Mouse (Mus musculus): ENCODE measurements at regions not wholly inside any gene's neighbourhood (a gene's known extent, or its start where the extent isn't known, plus 50 kb on each side); places are given as distances from the start of the nearest gene placed in this dataset.
A peak's percentile ranks its signal among the peaks of the same experiment; 100 is the strongest.

DNA sequence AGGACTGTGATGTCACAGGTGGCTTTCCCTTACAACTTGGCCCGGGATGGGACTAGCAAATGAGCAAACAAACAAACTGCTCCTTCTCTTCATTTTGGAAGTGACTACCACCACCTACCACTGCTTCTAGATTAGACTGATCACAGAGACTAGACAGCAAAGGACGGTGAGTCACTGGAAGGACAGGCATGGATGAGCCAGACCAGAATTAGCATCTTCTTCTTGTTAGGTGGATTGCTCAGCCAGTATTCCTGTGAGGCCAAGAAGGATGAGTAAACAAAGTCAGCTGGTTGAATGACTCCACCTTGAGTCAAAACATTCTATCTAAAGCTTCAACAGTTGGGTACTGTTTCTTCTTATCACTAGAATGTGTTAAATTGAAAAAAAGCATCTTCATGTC lies 385.1 kb upstream of the Mon1b start:
- no peak for DNase-seq

DNA sequence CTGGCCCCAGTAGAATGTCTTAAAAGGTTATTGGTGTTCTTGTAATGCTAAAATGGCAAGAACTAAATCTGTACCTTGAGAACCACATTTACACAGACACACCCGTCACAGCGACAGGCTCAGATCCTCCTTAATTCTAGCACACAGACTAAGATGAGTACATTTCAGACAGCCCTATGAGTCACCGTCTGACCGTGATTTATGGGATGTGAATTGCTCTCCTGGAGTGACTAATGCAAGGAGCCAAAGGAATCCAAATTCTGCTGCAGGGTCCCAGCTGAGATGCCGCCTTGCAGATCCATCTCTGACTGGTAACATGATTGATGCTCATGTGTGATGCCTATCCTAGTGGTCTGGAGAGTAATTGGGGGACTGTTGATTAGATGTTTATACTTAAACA lies 381.3 kb upstream of the Mon1b start:
- DNase-seq: peak; percentile 9

DNA sequence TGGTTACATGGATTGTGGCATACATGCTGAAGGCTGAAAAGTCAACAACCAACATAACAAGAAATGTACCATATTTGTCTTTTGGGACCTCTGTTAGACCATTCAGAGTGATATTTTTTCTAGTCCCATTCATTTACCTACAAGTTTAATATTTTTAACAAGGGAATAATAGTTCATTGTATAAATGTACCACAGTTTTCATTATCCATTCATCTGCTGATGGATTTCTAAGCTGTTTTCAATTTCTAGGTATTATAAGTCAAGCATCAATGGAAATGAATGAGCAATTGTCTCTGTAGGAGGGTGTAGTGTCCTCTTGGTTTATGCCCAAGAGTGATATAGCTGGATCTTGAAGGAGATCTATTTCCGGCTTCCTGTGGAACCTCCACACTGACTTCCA lies 375.9 kb upstream of the Mon1b start:
- no peak for DNase-seq

DNA sequence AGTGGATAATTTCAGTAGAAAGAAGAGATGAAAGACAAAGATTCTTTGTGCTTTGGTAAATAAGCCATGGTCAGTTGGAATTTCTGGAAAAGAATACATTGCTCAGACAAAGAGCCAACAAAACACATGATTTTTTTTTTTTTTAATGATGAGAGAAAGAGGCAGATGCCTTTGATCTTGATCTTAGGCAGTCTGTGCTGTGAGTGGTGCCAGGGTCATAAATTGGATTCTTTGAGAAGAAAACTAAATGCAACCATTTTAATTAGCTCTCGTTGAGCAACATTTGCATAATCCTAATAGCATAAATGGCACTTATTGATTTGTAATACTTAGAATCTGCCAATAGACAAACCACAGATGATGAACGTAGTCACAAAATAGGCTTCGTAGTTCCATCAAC lies 372.1 kb upstream of the Mon1b start:
- no peak for DNase-seq

DNA sequence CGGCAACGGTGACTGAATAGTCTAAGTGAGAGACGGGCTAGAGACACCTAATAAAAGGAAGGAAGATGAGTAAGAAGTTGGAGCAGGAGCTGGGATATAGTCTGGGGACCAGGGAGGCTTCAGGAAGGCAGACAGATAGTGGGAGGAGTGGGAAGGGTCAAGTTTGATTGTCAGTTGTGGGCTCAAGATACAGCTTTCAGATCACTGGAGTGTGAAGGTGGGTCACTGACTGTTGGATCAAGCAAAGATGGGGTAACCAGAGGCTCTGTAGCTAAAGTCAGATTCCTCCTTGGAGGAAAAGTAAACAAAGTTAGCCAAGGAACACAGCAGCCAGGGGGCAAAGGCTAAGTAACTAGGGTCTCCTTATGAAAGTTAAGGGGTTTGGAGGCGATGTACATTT lies 364.1 kb upstream of the Mon1b start:
- no peak for DNase-seq

DNA sequence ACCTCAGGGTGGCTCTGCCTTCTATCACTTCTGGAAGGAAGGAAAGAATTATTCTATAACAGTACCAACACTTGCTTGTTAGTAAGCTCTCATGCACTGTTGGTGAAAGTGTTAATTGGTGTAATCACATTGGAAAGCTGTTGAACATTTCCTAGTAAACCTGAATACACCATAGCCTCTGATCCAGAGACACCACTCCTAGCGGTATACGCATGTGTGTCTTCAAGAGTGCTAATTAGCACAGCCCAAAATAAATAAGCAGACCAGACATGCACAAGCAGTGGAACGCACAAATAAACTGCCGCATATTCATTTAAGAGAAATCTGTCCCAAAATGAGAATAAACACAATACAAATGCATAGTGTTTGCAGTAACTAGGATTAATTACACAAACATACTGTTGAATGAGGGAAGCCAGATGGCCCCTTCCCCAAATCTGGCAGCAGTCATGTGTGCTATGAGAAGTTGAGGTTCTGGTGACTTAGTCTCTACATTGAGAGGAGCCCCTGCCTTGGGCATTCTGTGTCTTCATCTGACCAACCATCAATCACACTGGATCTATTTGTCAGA lies 335.0 kb upstream of the Mon1b start:
- DNase-seq: no peak

DNA sequence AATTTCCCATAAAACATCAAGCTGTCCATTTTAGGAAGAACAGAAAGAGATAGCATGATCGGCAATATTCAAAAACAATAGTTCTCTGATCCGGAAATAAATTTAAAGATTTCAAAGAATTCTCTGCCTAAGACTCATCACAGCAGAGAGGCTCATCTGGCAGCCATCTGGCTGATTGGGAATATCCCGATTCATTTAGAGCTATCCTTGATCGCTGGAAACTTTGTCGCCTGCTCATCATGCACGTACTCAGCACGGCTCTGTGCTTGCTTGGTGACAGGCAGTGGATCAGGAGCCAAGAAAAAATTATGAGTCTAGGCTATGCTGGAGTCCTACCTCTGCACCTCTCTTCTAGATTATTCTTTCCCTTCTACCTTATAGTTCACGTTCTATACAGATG lies 332.0 kb upstream of the Mon1b start:
- DNase-seq: no peak

DNA sequence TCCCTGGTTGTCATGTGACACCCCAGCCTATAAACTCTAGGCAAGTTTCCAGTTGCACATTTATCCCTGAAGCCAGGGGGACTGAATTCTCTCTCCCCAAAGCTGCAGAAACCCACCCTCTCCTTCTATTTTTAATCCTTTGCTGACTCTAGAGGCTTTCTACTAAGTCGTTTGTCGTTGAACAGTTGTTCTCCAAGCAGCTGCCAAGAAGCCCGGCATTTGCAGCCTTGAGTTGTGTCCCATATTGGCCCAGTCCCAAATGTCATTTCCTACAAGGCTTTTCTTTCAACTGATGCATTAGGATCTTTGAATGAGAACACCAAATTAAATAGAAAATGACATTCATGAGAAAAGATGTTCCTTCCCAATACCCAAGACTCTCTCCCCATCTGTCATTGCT lies 318.2 kb upstream of the Mon1b start:
- DNase-seq: no peak

DNA sequence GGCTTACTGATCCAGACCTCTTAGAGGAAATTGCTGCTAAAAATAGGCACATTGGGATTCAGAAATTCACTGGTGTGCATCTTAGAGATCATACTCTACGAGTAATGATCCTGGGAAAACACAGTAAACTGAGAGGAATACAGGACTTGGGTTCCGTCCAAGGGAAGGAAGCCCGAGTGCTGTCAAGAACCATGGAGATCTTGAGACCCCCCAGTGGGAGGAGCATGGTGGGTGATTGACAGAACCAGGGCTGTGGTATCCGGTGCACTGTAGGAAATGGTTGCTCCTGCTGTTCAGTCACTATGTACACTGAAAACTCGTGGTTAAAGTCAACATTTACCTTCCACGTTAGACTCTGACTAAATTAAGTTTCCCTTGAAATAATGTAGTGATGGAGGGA lies 303.8 kb upstream of the Mon1b start:
- DNase-seq: no peak

DNA sequence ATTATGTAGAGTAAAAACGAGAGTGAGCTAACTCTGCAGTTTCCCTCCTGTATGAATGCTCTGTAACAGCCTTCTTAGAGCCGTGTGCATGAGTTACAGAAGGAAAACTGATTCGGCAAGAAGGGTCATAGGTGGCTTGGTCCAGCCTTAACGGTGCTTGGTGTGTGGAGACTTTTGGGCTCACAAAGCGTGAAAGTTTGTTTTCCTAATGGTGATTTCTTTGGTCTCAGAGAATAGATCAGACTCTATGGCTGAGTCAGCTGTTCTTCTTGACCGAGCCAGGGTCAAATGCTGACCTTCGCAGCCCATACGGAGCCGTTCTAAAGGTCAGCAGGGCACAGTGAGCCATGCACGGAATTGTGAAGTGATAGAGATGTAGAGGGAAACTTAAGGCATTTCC lies 294.1 kb upstream of the Mon1b start:
- peak; percentile 28 for DNase-seq

DNA sequence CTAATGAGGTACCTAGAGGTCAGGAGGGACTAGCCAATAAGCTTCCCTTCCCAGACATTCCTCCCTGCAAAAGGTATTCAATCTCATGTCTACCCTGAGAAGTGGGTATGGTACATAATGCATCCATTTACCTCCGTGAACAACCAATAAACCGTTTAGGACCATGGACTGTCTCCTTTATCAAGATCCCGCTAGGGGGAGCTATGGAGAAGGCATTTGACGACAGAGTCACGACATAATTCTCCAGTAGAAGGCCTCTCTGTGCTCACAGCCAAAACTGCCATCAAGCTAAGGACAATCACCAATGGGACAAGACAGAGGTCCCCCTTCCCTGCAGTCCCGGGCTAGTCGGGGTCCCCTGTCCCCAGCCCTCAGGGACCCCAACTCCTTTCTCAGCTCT lies 273.5 kb upstream of the Mon1b start:
- no peak for DNase-seq

DNA sequence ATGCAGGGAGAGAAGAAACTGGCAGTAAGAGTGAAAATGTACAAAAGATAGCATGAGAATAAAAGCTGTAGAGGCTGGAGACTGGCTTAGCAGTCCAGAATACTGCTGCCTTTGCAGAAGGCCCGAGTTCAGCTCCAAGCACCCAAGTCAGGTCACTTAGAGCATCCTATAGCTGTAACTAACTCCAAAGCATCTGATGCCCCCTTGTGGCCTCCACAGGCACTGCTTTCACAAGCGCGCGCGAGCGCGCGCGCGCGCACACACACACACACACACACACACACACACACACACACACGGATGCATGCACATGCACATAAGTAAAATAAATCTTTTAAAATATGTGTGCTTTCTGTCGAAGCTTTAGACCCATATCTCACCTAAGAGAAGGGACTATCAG lies 271.2 kb upstream of the Mon1b start:
- DNase-seq: no peak

DNA sequence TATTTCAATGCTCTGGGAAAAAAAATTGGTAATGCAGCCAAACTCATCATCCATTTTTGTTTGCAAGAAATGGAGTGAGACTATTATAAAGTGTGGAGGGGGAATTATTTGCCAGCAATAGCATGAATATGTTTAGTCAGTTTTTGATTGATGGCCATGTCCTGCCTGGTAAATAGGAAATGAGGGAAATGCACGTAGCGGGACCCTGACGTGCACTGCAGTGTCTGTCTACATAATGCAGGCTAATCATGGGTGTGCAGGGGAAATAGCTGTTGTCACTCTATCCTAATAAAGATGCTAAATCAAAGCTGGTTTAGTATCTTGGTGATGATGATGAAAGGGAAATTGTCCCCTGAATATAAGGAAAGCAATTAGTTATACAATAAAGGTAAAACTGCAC lies 251.9 kb upstream of the Mon1b start:
- no peak for DNase-seq

DNA sequence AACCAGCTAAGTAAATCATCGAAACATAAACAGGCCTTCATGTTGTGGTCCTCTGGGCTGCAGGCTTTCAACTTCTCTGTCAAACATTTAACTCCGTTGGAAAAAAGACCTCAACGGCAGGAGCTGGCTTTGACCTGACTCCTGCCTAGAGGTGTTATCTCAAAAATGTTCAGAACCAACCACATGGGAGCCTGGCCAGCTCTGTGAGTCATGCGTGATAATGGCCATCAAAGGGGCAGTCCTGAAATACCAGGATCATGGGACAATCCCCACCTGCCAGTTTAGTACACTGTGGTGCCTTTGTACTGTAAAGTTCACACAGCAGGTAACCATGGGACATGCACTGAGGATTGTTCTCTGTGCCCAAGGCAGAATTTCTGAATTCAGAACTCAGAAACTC lies 251.4 kb upstream of the Mon1b start:
- DNase-seq: no peak

DNA sequence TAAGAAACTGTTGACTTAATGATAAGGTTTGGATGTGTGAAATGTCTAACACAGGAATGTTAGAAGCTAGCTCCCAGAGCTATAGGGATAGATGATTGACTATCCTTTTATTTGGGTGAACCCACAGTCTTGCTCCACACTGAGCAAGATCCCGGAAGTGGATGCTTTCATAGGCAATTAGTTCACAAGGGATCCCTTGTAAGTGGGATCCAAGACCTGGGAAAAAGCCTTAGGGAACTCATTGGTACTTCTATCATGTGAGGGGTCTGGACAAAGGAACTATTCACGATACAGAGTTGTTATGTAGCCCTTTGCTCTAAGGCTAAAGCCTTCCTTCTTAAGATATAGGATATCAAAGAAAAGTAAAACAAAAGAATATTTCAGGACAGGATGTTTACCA lies 245.9 kb upstream of the Mon1b start:
- DNase-seq: peak; percentile 27

DNA sequence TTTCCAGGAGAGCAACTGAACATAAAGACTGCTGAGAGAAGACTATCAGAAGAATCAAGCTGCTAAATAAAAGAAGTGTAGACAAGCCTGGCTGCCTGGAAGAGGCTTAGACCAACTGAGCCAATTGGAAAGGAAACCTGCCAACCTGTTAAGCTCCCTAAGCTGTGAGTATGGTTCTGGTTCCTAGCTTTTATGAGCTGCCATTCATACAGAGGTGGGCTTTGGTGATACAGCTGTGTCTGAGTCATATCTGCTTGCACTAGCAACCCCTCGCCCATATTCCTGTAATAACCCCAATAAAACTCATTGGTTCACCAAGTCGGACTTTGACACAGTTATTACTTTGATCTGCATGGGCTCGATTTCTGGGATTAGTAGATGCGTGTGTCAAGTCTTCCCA lies 245.3 kb upstream of the Mon1b start:
- no peak for DNase-seq

DNA sequence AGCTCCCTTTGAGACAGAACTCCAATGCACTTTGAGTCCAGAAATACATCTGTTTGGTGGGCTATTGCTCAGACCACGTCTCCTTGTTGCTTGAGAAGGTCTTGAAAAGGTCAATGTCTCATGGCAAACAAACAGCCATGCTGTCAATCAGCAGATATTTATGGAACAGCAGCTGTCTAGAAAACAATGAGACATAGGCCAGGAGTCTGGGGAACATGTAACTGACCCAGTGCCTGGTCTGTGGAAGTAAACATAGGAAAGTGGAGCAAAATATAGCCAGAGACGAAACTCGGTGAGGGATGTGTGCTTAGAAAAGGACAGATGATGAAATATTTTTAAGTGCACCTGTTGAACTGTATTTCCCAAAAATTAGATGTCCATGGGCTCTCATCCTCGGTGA lies 241.1 kb upstream of the Mon1b start:
- no peak for DNase-seq

DNA sequence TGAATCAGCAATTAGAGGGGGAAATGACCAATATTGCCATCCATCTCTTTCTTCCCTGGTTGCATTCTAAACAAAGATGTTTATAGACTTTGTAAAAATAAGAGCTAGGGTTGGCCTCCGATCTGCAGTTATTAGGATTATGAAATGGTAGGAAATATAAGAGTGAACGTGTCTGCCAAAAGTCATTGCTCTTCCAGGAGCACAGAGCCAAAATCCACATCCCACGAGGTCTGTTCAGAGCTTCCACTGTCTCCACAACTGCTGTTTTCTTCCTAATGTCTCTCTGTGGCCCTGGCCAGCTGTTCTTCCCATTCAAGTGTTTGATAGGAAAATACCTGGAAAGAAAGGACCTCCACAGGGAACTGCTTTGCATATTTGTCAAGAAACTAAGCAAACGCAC lies 230.2 kb upstream of the Mon1b start:
- DNase-seq: no peak

DNA sequence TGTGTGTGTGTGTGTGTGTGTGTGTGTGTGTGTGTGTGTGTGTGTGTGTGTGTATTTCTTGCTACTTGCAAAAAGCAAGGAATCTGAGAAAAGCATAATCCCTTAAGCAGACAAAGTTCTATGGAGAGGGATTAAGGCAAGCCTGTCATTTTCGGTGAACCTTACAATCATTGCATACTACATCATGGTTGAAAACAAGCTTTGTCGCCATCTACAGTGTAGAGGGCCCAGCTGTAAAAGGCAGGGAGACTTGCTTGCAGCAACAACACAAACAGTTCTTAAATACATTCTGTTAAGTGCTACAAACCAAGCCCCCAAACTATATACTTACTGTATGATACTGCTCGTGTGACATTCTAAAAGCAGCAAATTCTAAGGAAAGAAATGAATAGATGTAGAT lies 216.0 kb upstream of the Mon1b start:
- DNase-seq: no peak

DNA sequence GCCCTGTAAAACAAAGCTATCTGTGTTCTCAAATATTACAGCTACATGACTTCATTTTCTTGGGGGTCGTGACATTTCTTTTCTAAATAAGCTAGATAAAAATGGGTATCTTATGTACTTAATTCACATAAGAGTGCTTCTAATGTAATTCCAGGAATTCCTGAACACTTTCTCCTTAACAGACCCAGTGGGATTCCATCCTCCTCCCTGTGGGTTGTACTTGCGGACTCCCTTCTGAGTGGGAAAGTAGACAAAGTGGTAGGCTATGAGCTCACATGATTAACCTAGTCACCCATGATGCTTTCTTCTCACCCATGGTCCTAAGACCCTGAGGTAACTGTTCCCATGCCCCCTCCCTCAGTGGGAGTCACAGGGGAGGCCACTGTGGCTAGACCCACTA lies 212.7 kb upstream of the Mon1b start:
- no peak for DNase-seq

DNA sequence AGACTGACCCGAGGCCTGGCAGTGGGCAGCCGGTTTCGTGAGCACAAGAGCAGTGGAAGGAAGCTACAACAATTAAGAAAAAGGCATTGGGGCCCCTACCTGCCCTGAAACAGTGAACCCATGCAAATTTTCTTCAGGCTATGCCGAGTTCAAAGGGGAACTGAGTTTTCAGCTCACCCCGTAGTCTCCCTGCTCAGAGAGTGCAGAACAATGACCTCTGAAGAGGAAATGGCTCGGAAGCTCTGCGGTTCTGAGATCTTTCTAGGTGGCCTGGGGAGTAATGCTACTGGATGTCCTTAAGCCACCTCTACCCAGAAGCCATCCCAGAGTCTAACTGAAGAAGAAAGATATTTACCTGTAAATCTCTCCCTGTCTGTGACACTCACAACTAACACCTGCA lies 196.3 kb upstream of the Mon1b start:
- no peak for DNase-seq

DNA sequence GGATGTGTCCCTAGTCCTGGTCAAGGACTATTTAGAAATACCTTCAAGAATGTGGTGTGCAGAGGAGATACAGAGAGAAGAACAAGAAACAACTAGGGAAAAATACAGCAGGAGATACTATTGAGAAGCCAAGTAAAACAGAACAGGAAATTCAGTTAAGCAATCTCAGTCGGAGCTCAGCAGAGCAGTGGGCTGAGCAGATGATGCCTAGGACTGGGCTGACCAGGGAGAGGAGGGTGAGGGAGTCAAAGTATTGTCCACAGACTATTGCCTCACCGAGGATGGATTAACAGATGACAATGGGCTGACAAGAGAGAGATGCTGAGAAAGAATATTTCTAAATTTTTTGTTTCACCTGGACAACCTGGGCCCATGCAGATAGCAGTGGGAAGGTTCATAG lies 181.4 kb upstream of the Mon1b start:
- DNase-seq: no peak

DNA sequence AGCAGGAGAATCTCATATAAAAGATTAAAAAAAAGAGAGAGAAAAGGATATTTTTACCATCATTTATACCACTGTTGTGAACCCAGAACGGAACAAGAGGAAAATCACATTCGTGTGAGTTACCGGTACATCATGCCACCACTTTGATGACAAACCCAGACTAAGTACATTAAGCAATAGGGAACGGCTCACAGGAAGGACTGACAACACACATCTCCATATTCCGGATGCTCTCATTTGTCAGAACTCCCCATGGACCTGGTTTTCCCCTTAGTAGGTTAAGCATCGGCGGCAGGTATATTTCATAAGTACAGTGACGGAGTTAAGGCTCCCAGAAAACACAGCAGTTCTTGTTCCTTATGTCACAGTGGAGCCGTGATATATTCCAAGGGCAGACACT lies 170.8 kb upstream of the Mon1b start:
- no peak for DNase-seq

DNA sequence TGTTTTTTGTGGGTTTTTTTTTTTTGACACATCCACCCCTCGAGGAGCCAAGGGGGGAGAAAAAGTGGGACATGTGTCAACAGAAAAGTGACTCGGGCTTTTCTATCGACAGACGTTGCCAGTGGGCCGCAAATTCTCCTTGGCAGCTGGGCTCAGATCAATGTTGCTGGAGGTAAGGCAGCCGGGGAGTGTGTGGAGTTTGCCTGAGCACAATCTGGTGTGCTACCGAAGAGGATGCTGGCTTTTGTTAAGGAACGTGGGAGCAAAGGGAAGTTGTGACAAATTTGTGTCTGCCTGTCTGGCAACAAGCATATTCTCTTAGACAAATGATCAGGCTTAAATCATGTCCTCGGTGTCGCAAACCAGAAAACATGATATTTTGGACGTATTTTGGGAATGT lies 170.2 kb upstream of the Mon1b start:
- peak; percentile 6 for DNase-seq

DNA sequence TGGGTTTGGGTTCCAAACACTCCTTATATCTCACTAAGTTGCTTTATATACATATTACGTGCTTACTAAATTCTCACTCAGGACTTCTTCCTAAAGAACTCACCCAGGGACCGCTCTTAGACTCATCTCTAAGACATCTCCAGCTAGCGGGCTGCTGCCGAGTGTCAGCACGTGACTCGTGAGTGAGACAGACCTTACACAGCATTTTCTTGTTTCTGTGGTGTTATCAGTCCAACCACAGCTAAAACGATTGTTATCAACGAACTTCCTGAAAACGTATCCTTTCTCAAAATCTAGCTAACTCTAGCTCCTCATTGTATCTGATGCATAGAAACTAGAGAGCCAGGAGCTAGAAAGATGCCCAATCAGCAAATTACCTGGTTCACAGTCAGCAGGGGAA lies 168.7 kb upstream of the Mon1b start:
- DNase-seq: no peak

DNA sequence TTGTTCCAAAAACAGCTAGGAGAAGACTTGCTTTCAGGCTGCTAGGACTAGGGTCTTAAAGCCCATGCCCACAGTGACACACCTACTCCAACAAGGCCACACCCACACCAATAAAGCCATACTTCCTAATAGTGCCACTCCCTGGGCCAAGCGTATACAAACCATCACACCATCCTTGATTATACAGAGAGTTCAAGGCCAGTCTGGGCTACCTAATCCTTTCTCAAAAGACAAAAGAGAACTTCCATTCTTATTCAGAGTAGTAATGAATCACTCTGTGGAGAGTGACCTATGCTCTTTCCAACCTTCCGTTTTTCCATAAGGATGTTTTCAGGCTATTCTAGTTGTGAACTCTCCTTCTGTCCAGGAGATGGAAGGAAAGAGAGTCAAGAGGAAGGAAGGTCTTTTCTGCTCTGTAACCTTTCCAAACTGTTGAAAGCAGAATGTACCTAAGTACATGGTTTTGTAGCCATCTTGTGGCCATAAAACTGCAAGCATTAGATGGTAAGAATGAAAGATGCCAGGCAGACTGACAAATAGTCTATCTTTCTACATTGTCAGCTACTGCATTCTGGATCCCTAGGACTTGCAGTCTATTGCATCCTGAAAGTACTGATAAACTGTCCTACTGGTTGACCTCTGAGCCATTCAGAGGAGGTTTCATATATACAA lies 145.8 kb upstream of the Mon1b start:
- no peak for DNase-seq

All from embryo, embryonic 11 days (tissue).